Mouse (Mus musculus) bone marrow macrophage, adult 2 months (primary cell): ENCODE measurements at regions not wholly inside any gene's neighbourhood (a gene's known extent, or its start where the extent isn't known, plus 50 kb on each side); places are given as distances from the start of the nearest gene placed in this dataset.

Source experiments
- CTCF ChIP-seq: IDR thresholded peaks from 2 replicates; pipeline ENCODE4 v1.5.1; 2012; ENCODE audit warnings: low read depth, mild to moderate bottlenecking, low read length, moderate library complexity
- POLR2A ChIP-seq: IDR thresholded peaks from 2 replicates; pipeline ENCODE4 v1.6.1; 2012; ENCODE audit warnings: mild to moderate bottlenecking, low read depth, low read length, borderline replicate concordance

DNA sequence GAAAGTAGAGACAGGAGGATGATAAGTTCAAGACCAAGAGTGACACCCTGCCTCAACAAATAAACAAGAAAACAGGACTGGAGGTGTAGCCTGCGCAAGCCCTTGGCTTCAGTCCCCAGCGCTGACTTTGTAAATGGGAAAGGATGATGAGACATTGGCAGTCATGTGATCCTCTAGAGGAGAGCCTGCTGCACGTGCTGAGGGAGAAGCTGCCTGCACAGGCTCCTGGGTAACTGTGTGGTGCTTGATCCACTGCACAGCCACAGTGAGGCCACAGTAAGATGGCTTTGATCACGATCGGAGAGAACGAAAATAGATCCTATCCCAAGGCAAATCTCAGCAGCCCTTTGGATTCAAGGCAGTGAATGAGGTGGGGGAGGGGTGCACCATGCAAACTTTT is 54.4 kb upstream of the Elk3 start:
- TF ChIP-seq CTCF (no peak), POLR2A (no peak)
